Mouse (Mus musculus): ENCODE measurements around the gene Zfp317. TPM values are rescaled to one million over a fixed set of nuclear protein-coding genes. Genes with fewer than 3 reads are reported as not detected.
"Not testable (repeated sequence)": the region's sequence is repeated elsewhere in the genome, so short reads cannot be mapped to it uniquely, and the experiment has no call there.

Zfp317 gene
- total RNA-seq (2021): 10 to 100 TPM; 21.8 to 22.7 TPM
- long read RNA-seq, experiment 1, transcript Zfp317-202 (9 exons, 3,988 nt): major isoform, 5 of 19 reads
- long read RNA-seq, experiment 1, partial matches to known transcripts: 0 of 19 reads
- long read RNA-seq, experiment 1, other reads (novel, unspliced or antisense): 14 of 19 reads
- long read RNA-seq, experiment 2, partial matches to known transcripts: 2 of 15 reads
- long read RNA-seq, experiment 2, other reads (novel, unspliced or antisense): 12 of 15 reads

- peak; percentile 78 to 90 for DNase-seq (ENCODE audit: low spot score in 2 of 2)
Observed at GRCm38 (mm10) chr9:19621843-19622822, at the start of gene Zfp317. Zfp317 (plus strand) TSS chr9:19622102.

GRCm38 (mm10) chr9:19582317-19582716, 39.6 kb upstream of the Zfp317 start, which contains the start of gene Olfr855:
Olfr855 (plus strand) TSS chr9:19582617.
- no peak for DNase-seq (ENCODE audit: low spot score in 2 of 2)

GRCm38 (mm10) chr9:19621297-19621696, 605 bp upstream of the Zfp317 start:
- no peak for DNase-seq (ENCODE audit: low spot score in 2 of 2)

- DNase-seq (ENCODE audit: low spot score in 2 of 2): no peak
Observed at GRCm38 (mm10) chr9:19629574-19629973, 7.7 kb downstream of the Zfp317 start.

GRCm38 (mm10) chr9:19645193-19645592, 23.3 kb downstream of the Zfp317 start:
- DNase-seq (ENCODE audit: low spot score in 2 of 2): no peak

GRCm38 (mm10) chr9:19690281-19690680, 68.4 kb downstream of the Zfp317 start:
- DNase-seq (ENCODE audit: low spot score in 2 of 2): no peak

GRCm38 (mm10) chr9:19691426-19691825, 69.5 kb downstream of the Zfp317 start:
- no peak for DNase-seq (ENCODE audit: low spot score in 2 of 2)

- DNase-seq (ENCODE audit: low spot score in 2 of 2): no peak
Observed at GRCm38 (mm10) chr9:19692430-19692829, 70.5 kb downstream of the Zfp317 start.

- not testable (repeated sequence) for DNase-seq (ENCODE audit: low spot score in 2 of 2)
Observed at GRCm38 (mm10) chr9:19694285-19694684, 72.4 kb downstream of the Zfp317 start.

GRCm38 (mm10) chr9:19694898-19695379, 73.0 kb downstream of the Zfp317 start:
- DNase-seq (ENCODE audit: low spot score in 2 of 2): not testable (repeated sequence)

Other genes starting within 250 kb of the Zfp317 start
- not detected for gene Olfr847, start 243.4 kb upstream of the Zfp317 start, total RNA-seq (2021)
- gene Olfr849, start 181.8 kb upstream of the Zfp317 start, total RNA-seq (2021): not detected
- gene Olfr850, start 143.9 kb upstream of the Zfp317 start, total RNA-seq (2021): not detected
- not detected for gene Olfr851, start 128.8 kb upstream of the Zfp317 start, total RNA-seq (2021)
- not detected for gene Olfr853, start 81.0 kb upstream of the Zfp317 start, total RNA-seq (2021)
- not detected for gene Olfr854, start 54.7 kb upstream of the Zfp317 start, total RNA-seq (2021)
- gene Olfr855, start 39.5 kb upstream of the Zfp317 start, total RNA-seq (2021): not detected
- gene Olfr857, start 87.3 kb downstream of the Zfp317 start, total RNA-seq (2021): not detected
- gene Olfr58, start 158.2 kb downstream of the Zfp317 start, total RNA-seq (2021): not detected
- gene Olfr859, start 182.8 kb downstream of the Zfp317 start, total RNA-seq (2021): not detected
- gene Olfr860, start 227.6 kb downstream of the Zfp317 start, total RNA-seq (2021): not detected